Mouse (Mus musculus): ENCODE measurements around the gene Lurap1. TPM values are rescaled to one million over a fixed set of nuclear protein-coding genes. Genes with fewer than 3 reads are reported as not detected.

Lurap1 gene
- total RNA-seq, 1 experiment = 0.49 TPM

DNA sequence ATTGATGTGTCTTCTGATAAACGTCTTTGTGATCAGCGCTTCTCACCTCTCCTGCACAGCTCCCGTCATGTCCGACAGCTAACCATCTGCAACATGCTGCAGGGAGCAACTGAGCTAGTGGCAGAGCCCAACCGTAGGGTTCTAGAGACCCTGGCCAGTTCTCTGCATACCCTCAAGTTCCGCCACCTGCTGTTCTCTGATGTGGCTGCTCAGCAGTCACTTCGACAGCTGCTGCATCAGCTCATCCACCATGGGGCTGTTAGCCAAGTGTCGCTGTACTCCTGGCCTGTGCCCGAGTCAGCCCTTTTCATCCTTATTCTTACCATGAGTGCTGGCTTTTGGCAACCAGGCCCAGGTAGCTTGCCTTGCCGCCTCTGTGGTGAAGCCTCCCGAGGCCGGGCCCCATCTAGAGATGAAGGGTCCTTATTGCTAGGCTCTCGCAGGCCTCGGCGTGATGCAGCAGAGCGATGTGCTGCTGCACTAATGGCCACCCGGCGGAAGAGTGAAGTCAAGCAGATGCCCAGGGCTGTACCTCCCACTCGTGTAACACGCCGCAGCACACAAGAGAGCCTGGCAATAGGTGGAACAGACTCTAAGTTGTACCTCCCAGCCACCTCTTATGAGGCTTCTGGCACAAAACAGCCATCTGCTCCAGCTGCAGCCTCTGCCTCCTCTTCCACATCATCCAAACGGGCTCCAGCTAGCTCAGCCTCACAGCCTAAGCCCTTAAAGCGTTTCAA, 62.5 kb downstream of the Lurap1 start:
- no peak for DNase-seq (ENCODE audit: low read depth, low spot score)
- in situ Hi-C loops (cut with MboI; ENCODE audit: low sequenced_read_pairs in 2 of 2, unreplicated experiment in 2 of 2) = no loop called here
- Histone ChIP-seq H3K9ac (ENCODE audit: insufficient read depth, low read depth, low read length, poor library complexity, severe bottlenecking) (no peak overlapping the region), H3K4me3 (ENCODE audit: insufficient read depth in 1 of 2, low read depth in 1 of 2, low read length in 2 of 2, poor library complexity in 1 of 2, severe bottlenecking in 1 of 2) (peak overlapping the region; percentile 4 to 22; a peak in 2 of 4 replicates), H3K4me1 (ENCODE audit: control insufficient read depth in 2 of 2, insufficient read depth in 2 of 2, low read length in 2 of 2, poor library complexity in 1 of 2) (no peaks in the 10 kb centered on the region; a peak in 1 of 4 replicates), H3K27ac (ENCODE audit: insufficient read depth, low read depth, low read length, poor library complexity, severe bottlenecking) (no peak overlapping the region), H3K36me3 (ENCODE audit: control insufficient read depth, insufficient read depth, low read length, poor library complexity, severe bottlenecking) (no peaks in the 10 kb centered on the region; the same call in 1 of the 2 replicates), H3K9me3 (ENCODE audit: control insufficient read depth, insufficient read depth, low read depth, low read length) (no peaks in the 10 kb centered on the region)
- TF ChIP-seq HCFC1 (IDR thresholded peaks at IDR 0.05; ENCODE audit: borderline replicate concordance, insufficient read depth, low read length) (no peak), CHD2 (IDR thresholded peaks at IDR 0.05; ENCODE audit: low read depth, low read length) (no peak), MAFK (IDR thresholded peaks at IDR 0.05; ENCODE audit: insufficient read depth, low read depth, low read length) (no peak), ZNF384 (IDR thresholded peaks at IDR 0.05; ENCODE audit: low read depth, low read length) (no peak), ZC3H11A (IDR thresholded peaks at IDR 0.05; ENCODE audit: borderline replicate concordance, low read depth, low read length) (no peak)

Other genes with a start within 250 kb of the Lurap1 start
- 0.11 and 0.18 TPM in 2 replicates for gene Dmbx1, start 211.4 kb downstream of the Lurap1 start, total RNA-seq (2012; rRNA removed)
- 5.9 and 15.5 TPM in 2 replicates for gene Faah, start 133.4 kb downstream of the Lurap1 start, total RNA-seq (2012; rRNA removed)
- gene Nsun4, start 97.5 kb downstream of the Lurap1 start, total RNA-seq (2012; rRNA removed) = 24.8 and 36.8 TPM in 2 replicates
- gene Uqcrh, start 76.3 kb downstream of the Lurap1 start, total RNA-seq (2012; rRNA removed) = 405 and 420 TPM in 2 replicates
- gene Lrrc41, start 76.1 kb downstream of the Lurap1 start, total RNA-seq (2012; rRNA removed) = 32.2 and 42.0 TPM in 2 replicates
- 36.2 and 38.6 TPM in 2 replicates for gene Rad54l, start 27.6 kb downstream of the Lurap1 start, total RNA-seq (2012; rRNA removed)
- 48.6 and 51.5 TPM in 2 replicates for gene Pomgnt1, start 27.5 kb downstream of the Lurap1 start, total RNA-seq (2012; rRNA removed)
- 1.7 and 3.0 TPM in 2 replicates for gene Tspan1, start 16.3 kb upstream of the Lurap1 start, total RNA-seq (2012; rRNA removed)
- gene 1700042G07Rik, start 22.0 kb upstream of the Lurap1 start, total RNA-seq (2012; rRNA removed) = not detected in 2 replicates
- gene Gm49337, start 22.0 kb upstream of the Lurap1 start, total RNA-seq (2012; rRNA removed) = 0.69 and 1.0 TPM in 2 replicates
- gene Pik3r3, start 70.3 kb upstream of the Lurap1 start, total RNA-seq (2012; rRNA removed) = 5.4 and 7.8 TPM in 2 replicates